Mouse (Mus musculus) cerebellum, adult 2 months (tissue): Measurements from ENCODE around the gene Tmem106b. TPM values are rescaled to one million over a fixed set of nuclear protein-coding genes. Genes with fewer than 3 reads are reported as not detected.

Experiments used
- DNase-seq, 2 experiments: peaks; one replicate each; pipeline ENCODE4 v3.0.0; 2021
- H3K27ac ChIP-seq: fragments of 200-500 bp; 2 replicates; pipeline ENCODE4 v1.5.1; 2012; ENCODE audit warnings: low read length, control low read depth, inconsistent platforms; ENCODE audit not compliant: insufficient read depth
- H3K27me3 ChIP-seq: fragments of 200-500 bp; 2 replicates; pipeline ENCODE4 v1.6.1; 2012; ENCODE audit warnings: inconsistent platforms, mild to moderate bottlenecking, low read length, moderate library complexity; ENCODE audit not compliant: control insufficient read depth, insufficient read depth
- H3K4me1 ChIP-seq: fragments of 200-500 bp; 2 replicates; pipeline ENCODE4 v1.6.1; 2011; ENCODE audit warnings: low read length; ENCODE audit not compliant: control insufficient read depth, insufficient read depth
- H3K4me3 ChIP-seq: fragments of 200-500 bp; replicated peaks from 2 replicates; pipeline ENCODE3; 2011; ENCODE audit warnings: mild to moderate bottlenecking, low read depth, low read length, control low read depth; ENCODE audit not compliant: insufficient read depth
- CTCF ChIP-seq: fragments of 200-500 bp; IDR thresholded peaks from 2 replicates; pipeline ENCODE4 v1.5.1; 2011; ENCODE audit warnings: low read depth, mild to moderate bottlenecking, control low read depth, low read length, moderate library complexity, borderline replicate concordance; ENCODE audit not compliant: insufficient read depth
- POLR2A ChIP-seq: fragments of 200-500 bp; IDR thresholded peaks from 2 replicates; pipeline ENCODE4 v1.6.1; 2011; ENCODE audit warnings: low read length, control low read depth, borderline replicate concordance; ENCODE audit not compliant: insufficient read depth
- WGBS: fragments of 180-500 bp; shearing (Covaris S2); methylation state at CpG from one replicate; pipeline ENCODE4 v1.1.7; 2018; 5-methylcytosine and 5-hydroxymethylcytosine counted together
- polyA plus RNA-seq: library from polyadenylated mRNA; depleted of rRNA; stranded (reverse); fragments of >200 nt; gene quantifications from 2 replicates; pipeline ENCODE4 v1.2.3, GENCODE M21; 2012

Tmem106b gene
- polyA plus RNA-seq, 1 experiment, result 52.6 TPM

DNA sequence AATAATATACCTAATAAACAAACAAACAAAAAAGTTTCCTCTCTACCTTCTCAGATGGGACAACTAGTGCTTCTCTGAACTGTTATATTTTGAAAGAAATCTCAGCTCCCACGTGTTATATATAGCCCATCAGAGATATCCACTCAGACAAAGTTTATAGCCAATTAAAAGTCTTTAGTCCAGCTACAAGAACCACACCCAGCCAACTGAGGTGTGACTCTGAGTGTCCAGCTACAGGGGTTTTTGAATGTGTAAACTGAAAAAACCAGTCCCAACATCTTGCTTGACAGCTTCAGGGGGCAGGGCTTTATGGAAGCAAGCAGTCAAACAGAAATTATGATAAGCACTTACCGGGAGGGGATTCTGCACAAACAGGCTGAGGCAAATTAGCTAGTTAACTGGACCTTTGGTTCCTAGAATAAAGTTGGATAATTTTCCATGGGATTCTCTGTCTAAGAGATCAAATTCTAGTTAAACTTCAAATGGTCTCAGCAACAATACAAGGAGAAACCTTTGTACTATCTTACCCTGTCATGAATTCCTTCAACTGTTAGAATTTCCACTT is 6.8 kb upstream of the Tmem106b start:
- Histone ChIP-seq H3K4me1 (no peaks in the 10 kb centered on the region), H3K27ac (no peak overlapping the region), H3K27me3 (no peaks in the 10 kb centered on the region), H3K4me3 (no peak overlapping the region)
- TF ChIP-seq POLR2A (no peak), CTCF (no peak)
- WGBS, result 63% methylated on average over 2 of the region's 2 CpGs
- no peak for DNase-seq

DNA sequence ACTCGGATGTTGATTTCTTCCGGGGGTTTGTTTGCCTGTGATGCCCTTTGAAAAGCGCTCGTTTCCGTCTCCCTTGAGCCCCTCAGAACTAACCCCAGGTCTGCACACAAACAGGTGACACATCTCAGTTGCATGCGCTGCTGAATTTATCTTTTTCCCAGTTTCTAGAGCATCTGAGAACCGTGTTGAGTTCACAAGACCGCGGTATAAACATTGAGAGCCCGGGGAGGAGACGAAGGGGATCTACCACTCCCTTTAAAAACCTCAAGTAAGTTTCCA is 527 bp downstream of the Tmem106b start:
- H3K27me3 ChIP-seq, result no peaks in the 10 kb centered on the region
- WGBS, result 1% methylated on average over 11 of the region's 11 CpGs
- DNase-seq, result no peak
- no peaks in the 10 kb centered on the region for H3K4me1 ChIP-seq
- H3K4me3 ChIP-seq, result peak overlapping the region; percentile 81
- H3K27ac ChIP-seq, result peak overlapping the region; percentile 93
- no peak for TF ChIP-seq CTCF
- TF ChIP-seq POLR2A, result no peak

DNA sequence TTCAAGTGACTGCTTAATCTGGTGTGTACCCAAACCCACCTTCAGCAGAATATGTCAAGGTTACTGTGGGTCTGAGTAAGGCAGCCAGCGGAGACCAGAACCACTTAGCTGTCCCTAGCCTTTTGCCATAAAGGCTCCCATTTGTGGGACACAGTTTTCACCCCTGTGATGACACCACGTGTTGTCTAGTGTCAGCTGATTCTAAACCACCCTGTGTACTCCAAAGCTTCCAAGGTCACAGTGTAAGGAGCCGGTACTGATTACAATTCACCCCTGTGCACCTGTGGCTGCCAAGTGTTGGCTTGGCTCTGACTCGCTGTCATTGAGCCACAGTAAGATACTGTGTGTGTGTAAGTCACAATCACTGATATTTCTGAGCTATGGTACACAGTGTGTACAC is 926 bp downstream of the Tmem106b start:
- TF ChIP-seq CTCF (no peak), POLR2A (no peak)
- Histone ChIP-seq H3K4me1 (no peaks in the 10 kb centered on the region), H3K27ac (peak overlapping the region; percentile 93; the same call in 1 of the 2 replicates), H3K4me3 (peak overlapping the region; percentile 81), H3K27me3 (no peaks in the 10 kb centered on the region)
- WGBS, result 8% methylated on average over 4 of the region's 4 CpGs
- peak; percentile 40 to 44 for DNase-seq

DNA sequence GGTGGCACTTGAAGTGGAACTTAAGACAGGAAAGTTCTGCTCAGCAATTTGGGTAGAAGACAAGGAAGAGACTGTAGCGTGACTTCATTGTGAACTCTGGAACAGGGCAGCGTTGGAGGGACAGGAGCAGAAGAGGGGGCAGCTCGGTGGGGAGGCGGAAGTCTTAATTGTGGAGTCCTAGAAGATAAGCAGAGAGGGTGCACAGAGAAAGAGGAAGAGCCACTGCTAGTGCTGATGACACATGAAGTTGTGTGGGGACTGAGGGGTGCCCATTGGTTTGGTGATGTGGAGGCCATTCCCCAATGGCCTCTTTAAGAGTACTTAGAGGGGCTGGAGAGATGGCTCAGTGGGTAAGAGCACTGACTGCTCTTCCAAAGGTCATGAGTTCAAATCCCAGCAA is 3.5 kb downstream of the Tmem106b start:
- DNase-seq, result no peak
- Histone ChIP-seq H3K4me1 (no peaks in the 10 kb centered on the region), H3K27ac (no peak overlapping the region), H3K4me3 (no peak overlapping the region), H3K27me3 (no peaks in the 10 kb centered on the region)
- WGBS, result 97% methylated on average over 4 of the region's 4 CpGs
- TF ChIP-seq CTCF, result no peak
- TF ChIP-seq POLR2A, result no peak

DNA sequence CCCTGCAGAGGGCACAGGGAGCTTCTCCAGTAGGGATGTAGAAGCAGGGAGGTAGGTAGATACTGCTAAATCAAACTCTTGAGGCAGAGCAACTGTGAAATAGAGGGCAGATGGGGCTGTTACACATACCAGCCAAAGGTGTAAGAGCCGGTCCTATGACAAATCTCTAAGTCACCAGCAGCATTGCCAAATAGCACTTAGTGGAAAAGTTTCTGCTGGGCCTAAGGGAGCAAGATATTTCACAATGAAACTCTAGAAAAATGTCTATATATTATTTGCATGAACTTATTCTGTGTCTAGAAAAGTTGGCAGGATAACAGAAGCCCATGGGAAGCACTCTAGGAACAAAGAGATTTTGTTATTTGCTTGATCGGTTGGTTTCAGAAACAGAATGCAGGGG is 4.3 kb downstream of the Tmem106b start:
- H3K4me1 ChIP-seq, result no peaks in the 10 kb centered on the region
- 30% methylated on average over 2 of the region's 2 CpGs for WGBS
- H3K27me3 ChIP-seq, result no peaks in the 10 kb centered on the region
- H3K4me3 ChIP-seq, result no peak overlapping the region
- no peak overlapping the region for H3K27ac ChIP-seq
- no peak for DNase-seq
- TF ChIP-seq POLR2A, result no peak
- TF ChIP-seq CTCF, result no peak

DNA sequence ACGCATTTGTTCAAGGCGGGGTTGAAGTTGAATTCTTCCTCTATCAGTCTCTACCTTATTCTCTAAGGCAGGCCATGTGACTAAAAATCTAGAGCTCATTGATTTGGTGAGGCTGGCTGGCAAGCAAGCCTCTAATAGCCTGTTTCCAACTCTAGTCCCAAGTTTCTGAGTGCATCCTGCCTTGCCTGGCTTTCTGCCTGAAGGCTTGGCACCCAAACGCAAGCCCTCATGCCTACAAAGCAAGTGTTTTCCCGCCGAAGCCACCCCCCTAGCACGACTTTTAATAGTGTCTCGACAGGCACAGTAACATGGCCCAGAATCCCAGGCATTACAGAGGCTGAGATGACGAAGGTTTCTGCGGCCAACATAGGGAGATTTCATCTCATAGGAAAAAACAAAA is 13.3 kb downstream of the Tmem106b start:
- no peak overlapping the region for H3K27ac ChIP-seq

DNA sequence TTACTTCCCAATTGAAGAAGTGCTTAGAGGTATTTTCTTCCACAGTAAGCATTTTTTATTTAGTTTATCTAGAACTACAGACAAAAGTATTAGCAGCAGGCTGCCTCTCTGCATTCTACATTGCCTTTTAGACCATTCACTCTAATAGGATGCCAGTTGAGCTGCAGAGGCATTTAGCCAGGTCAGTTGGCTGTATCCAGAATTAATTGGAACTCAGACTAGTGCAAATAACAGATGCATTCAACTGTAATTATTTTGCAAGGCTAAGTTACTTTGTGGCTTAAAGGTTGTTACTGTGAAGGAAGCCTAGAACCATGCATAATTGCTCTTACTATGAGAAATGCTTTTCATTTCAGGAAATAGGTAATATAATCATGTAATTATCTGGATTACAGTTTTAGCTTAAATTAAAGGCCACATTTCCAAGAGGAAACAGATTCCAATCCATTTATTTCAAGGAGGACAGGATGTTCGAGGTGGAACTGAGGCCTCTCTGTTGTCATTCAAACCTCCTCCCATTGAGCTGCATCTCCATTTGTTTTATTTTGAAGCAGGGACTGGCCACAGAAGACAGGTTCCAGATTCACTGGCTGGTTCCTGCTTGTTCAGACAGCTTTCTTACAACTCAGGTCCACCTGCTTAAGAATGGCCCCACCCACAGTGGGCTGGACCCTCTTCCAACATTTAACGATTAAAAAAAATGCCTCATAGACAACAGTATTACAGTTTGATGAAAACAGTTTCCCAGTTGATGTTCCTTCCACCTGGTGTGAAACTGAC is 27.3 kb downstream of the Tmem106b start:
- no peak overlapping the region for H3K27ac ChIP-seq
- WGBS, result 56% methylated on average over 2 of the region's 2 CpGs

More for the DNA sequence above, 13.3 kb downstream of the Tmem106b start:
- TF ChIP-seq POLR2A (no peak), CTCF (no peak)
- 28% methylated on average over 9 of the region's 9 CpGs for WGBS
- H3K4me1 ChIP-seq, result no peaks in the 10 kb centered on the region
- no peaks in the 10 kb centered on the region for H3K27me3 ChIP-seq
- DNase-seq, result peak; percentile 38 to 42
- no peak overlapping the region for H3K4me3 ChIP-seq

DNA sequence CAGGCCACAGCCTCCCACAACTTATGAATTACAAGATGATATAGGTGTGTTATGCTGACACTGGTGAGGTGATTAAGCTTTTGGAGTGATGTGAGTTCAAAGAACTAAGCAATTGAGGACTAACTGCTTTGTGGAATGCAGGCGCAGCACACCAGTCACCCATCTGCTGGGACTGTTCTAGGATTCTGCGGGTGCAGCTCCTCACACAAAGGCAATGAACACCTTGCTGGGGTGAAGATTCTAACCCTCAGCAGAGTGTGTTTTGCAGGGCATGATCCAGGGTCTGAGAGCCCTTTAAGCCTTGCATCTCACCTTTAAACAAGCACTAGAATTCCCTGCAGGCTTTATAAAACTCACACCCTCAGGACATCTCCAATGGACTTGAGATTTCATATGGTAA is 30.6 kb downstream of the Tmem106b start:
- TF ChIP-seq CTCF (no peak), POLR2A (no peak)
- Histone ChIP-seq H3K27ac (no peak overlapping the region), H3K27me3 (no peaks in the 10 kb centered on the region)

More for the DNA sequence above, 27.3 kb downstream of the Tmem106b start:
- no peaks in the 10 kb centered on the region for H3K4me1 ChIP-seq
- TF ChIP-seq POLR2A (no peak), CTCF (no peak)
- H3K4me3 ChIP-seq, result no peak overlapping the region
- H3K27me3 ChIP-seq, result no peaks in the 10 kb centered on the region
- no peak for DNase-seq

More for the DNA sequence above, 30.6 kb downstream of the Tmem106b start:
- DNase-seq, result no peak
- 93% methylated on average over 2 of the region's 2 CpGs for WGBS
- Histone ChIP-seq H3K4me1 (no peaks in the 10 kb centered on the region), H3K4me3 (no peak overlapping the region)
